Mouse (Mus musculus) colon, adult 2 months (tissue): Measurements from ENCODE around the gene Mtm1. TPM values are rescaled to one million over a fixed set of nuclear protein-coding genes. Genes with fewer than 3 reads are reported as not detected.

Experiments used
- polyA plus RNA-seq: library from polyadenylated mRNA; depleted of rRNA; stranded (reverse); fragments of >200 nt; gene quantifications from 2 replicates; pipeline ENCODE4 v1.2.3, GENCODE M21; 2012; rRNA removed

Mtm1 gene
- polyA plus RNA-seq: 5.0 and 6.0 TPM in 2 replicates

DNA sequence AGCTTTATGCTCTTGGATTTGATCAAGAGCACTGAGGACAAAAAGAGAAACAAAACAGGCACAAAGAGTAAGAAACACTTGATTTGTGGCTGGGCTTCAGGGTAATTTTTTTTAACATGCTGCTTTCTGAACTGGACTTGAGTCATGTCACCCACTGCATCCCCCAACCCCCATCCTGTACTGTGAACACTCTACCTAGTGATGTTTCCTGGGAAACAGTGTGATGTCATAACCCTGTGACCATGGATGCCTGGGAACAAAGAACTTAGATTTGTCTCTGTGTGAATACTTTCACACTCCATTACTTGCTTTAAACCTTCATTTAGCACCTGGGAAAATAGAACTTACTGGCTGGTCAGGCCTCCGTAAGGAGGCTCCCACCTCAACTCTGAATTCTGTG, at the start of gene Mtm1:
TSS of gene Mtm1 (plus strand) at position 301 of the 400 bp plus-strand sequence.

DNA sequence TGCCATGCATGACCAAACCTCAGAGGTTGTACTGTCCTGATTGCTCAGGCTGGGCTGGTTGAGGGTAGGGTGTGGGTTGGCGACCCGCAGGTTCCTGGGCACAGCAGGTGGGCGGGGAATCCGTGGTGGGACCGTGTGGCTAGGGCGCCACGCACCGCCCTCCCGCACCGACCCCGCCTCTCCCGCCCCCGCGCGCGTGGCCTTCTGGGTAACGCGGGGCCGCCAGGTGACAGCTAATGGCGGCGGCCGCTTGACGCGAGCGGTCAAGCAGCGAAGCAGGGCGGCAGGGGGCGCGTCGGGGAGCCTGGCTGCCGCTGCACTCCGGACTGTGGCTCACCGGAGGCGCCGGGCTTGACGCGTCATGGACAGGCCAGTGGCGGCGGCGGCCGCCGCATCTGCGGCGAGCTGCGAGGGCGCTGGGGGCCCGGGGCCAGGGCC, 154.0 kb downstream of the Mtm1 start, which contains the start of gene Mtmr1:
TSS of gene Mtmr1 (plus strand) at position 207 of the 438 bp plus-strand sequence.

Other genes with a start within 250 kb of the Mtm1 start
- gene Mamld1, start 160.5 kb upstream of the Mtm1 start, polyA plus RNA-seq: 1.7 TPM in 2 replicates
- 5.2 and 6.9 TPM in 2 replicates for gene Mtmr1, start 154.0 kb downstream of the Mtm1 start, polyA plus RNA-seq